ENCODE assay signal across 21 mouse cellular contexts in genomic region chr2:178522786-178523185, GRCm38 (mm10).
DNase-seq lines count a peak whose midpoint lies in the region; ATAC-seq lines count a peak whose summit lies in the region.
"Had no signal": no experiment of that assay in that cellular context is flagged by ENCODE, and none has a peak within 500 bp of the region (broad histone marks: within the 10 kb centered on the region; RNA-seq: fewer than 3 reads in every experiment).

No protein-coding gene starts in this region.

- no peak for ATAC-seq in hindbrain, embryonic 13.5 days (ENCODE audit: low FRiP score)
- ATAC-seq in hindbrain, embryonic 11.5 days (ENCODE audit: low FRiP score) = no peak
- ATAC-seq in neural tube, embryonic 13.5 days (ENCODE audit: low read depth) = no peak
- no peak for ATAC-seq in neural tube, embryonic 15.5 days (ENCODE audit: low FRiP score)
- ATAC-seq in kidney, embryonic 15.5 days (replicated peaks; ENCODE audit: low FRiP score) = no peak
- ATAC-seq: CD4-positive, CD25-positive, alpha-beta regulatory T cell, adult 4 months; hindbrain, embryonic 16.5 days had no signal

- no peak overlapping the region; the same call in 1 of the 2 replicates for H3K9ac ChIP-seq in hindbrain, embryonic 13.5 days
- no peak overlapping the region for H3K9ac ChIP-seq in hindbrain, embryonic 11.5 days (ENCODE audit: low read depth, low read length)
- no peak overlapping the region for H3K9ac ChIP-seq in neural tube, embryonic 13.5 days
- H3K9ac ChIP-seq in neural tube, embryonic 15.5 days (replicated peaks) = no peak overlapping the region
- H3K9ac ChIP-seq in kidney, embryonic 15.5 days = no peak overlapping the region
- H3K9ac ChIP-seq: heart, embryonic 15.5 days had no signal

- H3K36me3 ChIP-seq in hindbrain, embryonic 13.5 days = no peaks in the 10 kb centered on the region
- no peaks in the 10 kb centered on the region for H3K36me3 ChIP-seq in hindbrain, embryonic 11.5 days (ENCODE audit: control insufficient read depth, insufficient read depth, low read length)
- no peaks in the 10 kb centered on the region for H3K36me3 ChIP-seq in neural tube, embryonic 13.5 days
- no peaks in the 10 kb centered on the region for H3K36me3 ChIP-seq in neural tube, embryonic 15.5 days
- no peaks in the 10 kb centered on the region for H3K36me3 ChIP-seq in kidney, embryonic 15.5 days
- H3K36me3 ChIP-seq: embryonic facial prominence, embryonic 10.5 days; G1E; heart, embryonic 15.5 days had no signal

- WGBS in hindbrain, embryonic 13.5 days = 91% methylated on average over 1 of the region's 1 CpGs
- WGBS in hindbrain, embryonic 11.5 days = 86% methylated on average over 1 of the region's 1 CpGs
- WGBS in neural tube, embryonic 13.5 days = 91% methylated on average over 1 of the region's 1 CpGs
- WGBS in neural tube, embryonic 15.5 days = 100% methylated on average over 1 of the region's 1 CpGs
- 88% methylated on average over 1 of the region's 1 CpGs for WGBS in kidney, embryonic 15.5 days

- 0 out of 2 replicates have a peak, but pooled peaks cover 4% of the 10 kb centered on the region for H3K27me3 ChIP-seq in hindbrain, embryonic 13.5 days
- no peaks in the 10 kb centered on the region for H3K27me3 ChIP-seq in hindbrain, embryonic 11.5 days (ENCODE audit: control insufficient read depth, insufficient read depth, low read length)
- no peaks in the 10 kb centered on the region for H3K27me3 ChIP-seq in neural tube, embryonic 13.5 days
- H3K27me3 ChIP-seq in neural tube, embryonic 15.5 days (replicated peaks) = no peaks in the 10 kb centered on the region
- no peaks in the 10 kb centered on the region for H3K27me3 ChIP-seq in kidney, embryonic 15.5 days
- H3K27me3 ChIP-seq: heart, embryonic 15.5 days had no signal

- H3K4me1 ChIP-seq in hindbrain, embryonic 13.5 days (replicated peaks) = peaks cover 8% of the 10 kb centered on the region
- no peaks in the 10 kb centered on the region for H3K4me1 ChIP-seq in hindbrain, embryonic 11.5 days (replicated peaks; ENCODE audit: control insufficient read depth, insufficient read depth, low read length)
- peaks cover 7% of the 10 kb centered on the region; the same call in 1 of the 2 replicates for H3K4me1 ChIP-seq in neural tube, embryonic 13.5 days (replicated peaks)
- peaks cover 5% of the 10 kb centered on the region; the same call in 1 of the 2 replicates for H3K4me1 ChIP-seq in neural tube, embryonic 15.5 days
- no peaks in the 10 kb centered on the region for H3K4me1 ChIP-seq in kidney, embryonic 15.5 days

- no peaks in the 10 kb centered on the region for H3K9me3 ChIP-seq in hindbrain, embryonic 13.5 days
- H3K9me3 ChIP-seq in hindbrain, embryonic 11.5 days (ENCODE audit: control insufficient read depth, low read length) = no peaks in the 10 kb centered on the region
- H3K9me3 ChIP-seq in neural tube, embryonic 13.5 days = no peaks in the 10 kb centered on the region
- H3K9me3 ChIP-seq in neural tube, embryonic 15.5 days (replicated peaks) = no peaks in the 10 kb centered on the region
- no peaks in the 10 kb centered on the region for H3K9me3 ChIP-seq in kidney, embryonic 15.5 days (replicated peaks)
- H3K9me3 ChIP-seq: embryonic facial prominence, embryonic 10.5 days; heart, embryonic 15.5 days had no signal

- no peak overlapping the region for H3K4me2 ChIP-seq in hindbrain, embryonic 13.5 days
- no peak overlapping the region for H3K4me2 ChIP-seq in hindbrain, embryonic 11.5 days (replicated peaks; ENCODE audit: low read depth, low read length)
- no peak overlapping the region for H3K4me2 ChIP-seq in neural tube, embryonic 13.5 days
- H3K4me2 ChIP-seq in neural tube, embryonic 15.5 days = no peak overlapping the region
- no peak overlapping the region for H3K4me2 ChIP-seq in kidney, embryonic 15.5 days
- H3K4me2 ChIP-seq: heart, embryonic 11.5 days; heart, embryonic 15.5 days had no signal

- peak overlapping the region; percentile 40; the same call in 1 of the 2 replicates for H3K27ac ChIP-seq in hindbrain, embryonic 13.5 days
- H3K27ac ChIP-seq in hindbrain, embryonic 11.5 days (ENCODE audit: low read depth, low read length) = no peak overlapping the region
- H3K27ac ChIP-seq in neural tube, embryonic 13.5 days (replicated peaks) = peak overlapping the region; percentile 6; the same call in 1 of the 2 replicates
- no peak overlapping the region for H3K27ac ChIP-seq in neural tube, embryonic 15.5 days (replicated peaks)
- H3K27ac ChIP-seq in kidney, embryonic 15.5 days = no peak overlapping the region
- H3K27ac ChIP-seq: embryonic facial prominence, embryonic 10.5 days; heart, adult 2 months; heart, embryonic 15.5 days had no signal

- no peak overlapping the region for H3K4me3 ChIP-seq in hindbrain, embryonic 13.5 days
- H3K4me3 ChIP-seq in hindbrain, embryonic 11.5 days (ENCODE audit: low read depth, low read length) = no peak overlapping the region
- no peak overlapping the region for H3K4me3 ChIP-seq in neural tube, embryonic 13.5 days
- H3K4me3 ChIP-seq in neural tube, embryonic 15.5 days (replicated peaks) = no peak overlapping the region
- no peak overlapping the region for H3K4me3 ChIP-seq in kidney, embryonic 15.5 days (replicated peaks)
- H3K4me3 ChIP-seq: embryonic facial prominence, embryonic 10.5 days; heart, adult 2 months; heart, embryonic 15.5 days had no signal

- DNase-seq in cerebellum, postnatal 10 days = peak; percentile 73 to 75
- no peak for DNase-seq in cerebellum, adult 11 months
- no peak for DNase-seq in hindbrain, embryonic 11.5 days (ENCODE audit: low spot score)
- DNase-seq: adrenal gland, adult 8-10 months; adrenal gland, postnatal 36 days; B cell, adult 2 months; cerebellum, adult 8-10 months; gastrocnemius, postnatal 14 days; heart, adult 2 months; heart, postnatal 14 days; kidney, adult 11 months had no signal

Comparison
In these comparisons a context has a peak if more than half of its experiments do, and no peak if none do; other contexts are left out.
1. DNase-seq: peak in cerebellum, postnatal 10 days (2 of 2); none in cerebellum, adult 11 months (single experiment) and hindbrain, embryonic 11.5 days (single experiment).
2. H3K27ac ChIP-seq: peak in hindbrain, embryonic 13.5 days (single experiment) and neural tube, embryonic 13.5 days (single experiment); none in hindbrain, embryonic 11.5 days (single experiment), neural tube, embryonic 15.5 days (single experiment) and kidney, embryonic 15.5 days (single experiment).